13 mouse cellular contexts compared by ENCODE assay signal in genomic region chr6:125233816-125234519, GRCm38 (mm10). TPM values are rescaled to one million over a fixed set of nuclear protein-coding genes. Genes with fewer than 3 reads are reported as not detected.
DNase-seq lines count a peak whose midpoint lies in the region; TF ChIP-seq lines count a peak whose summit lies in the region.
"Had no signal": no experiment of that assay in that cellular context is flagged by ENCODE, and none has a peak within 500 bp of the region (broad histone marks: within the 10 kb centered on the region; RNA-seq: fewer than 3 reads in every experiment).

No protein-coding gene starts in this region.

- TF ChIP-seq EP300 in heart, adult 2 months (IDR thresholded peaks at IDR 0.05; ENCODE audit: insufficient read depth, low read depth, low read length): no peak

- DNase-seq in heart, adult 2 months: peak in 1 of 2 experiments; percentile 30
- no peak for DNase-seq in heart, postnatal 36 days
- DNase-seq in urinary bladder, postnatal 14 days (ENCODE audit: low spot score): peak; percentile 21
- DNase-seq in urinary bladder, postnatal 4 days (ENCODE audit: low spot score in 2 of 2): no peak
- DNase-seq in lung, adult 2 months: no peak
- no peak for DNase-seq in urinary bladder, postnatal 10 days (ENCODE audit: low spot score)
- DNase-seq in retina, embryonic 14.5 days (ENCODE audit: low spot score): no peak
- DNase-seq in embryo, embryonic 10 days (ENCODE audit: low spot score): no peak

- TF ChIP-seq CTCF in heart, adult 2 months (IDR thresholded peaks at IDR 0.05): no peak
- TF ChIP-seq CTCF in lung, adult 2 months (IDR thresholded peaks at IDR 0.05; ENCODE audit: insufficient read depth, low read length): no peak

- H3K27me3 ChIP-seq in heart, adult 2 months (ENCODE audit: control insufficient read depth, insufficient read depth, low read length): no peaks in the 10 kb centered on the region
- H3K27me3 ChIP-seq: CH12.LX; embryonic facial prominence, embryonic 13.5 days; hindbrain, embryonic 15.5 days; neural tube, embryonic 15.5 days had no signal

- no peaks in the 10 kb centered on the region for H3K79me2 ChIP-seq in heart, adult 2 months (replicated peaks; ENCODE audit: control insufficient read depth, insufficient read depth, low read length)

- intact Hi-C loops in heart, adult 2 months (cut with DNase I): no loop called here
- intact Hi-C loops in heart, postnatal 36 days (cut with DNase I): no loop called here

- H3K9ac ChIP-seq in heart, adult 2 months (ENCODE audit: low read depth, low read length): no peak overlapping the region
- H3K9ac ChIP-seq: embryonic facial prominence, embryonic 13.5 days; hindbrain, embryonic 15.5 days; neural tube, embryonic 15.5 days had no signal

- 0 out of 2 replicates have a peak, but pooled peaks have one; percentile 17 for TF ChIP-seq POLR2A in heart, adult 2 months (IDR thresholded peaks at IDR 0.05; ENCODE audit: insufficient read depth, low read depth, low read length)
- TF ChIP-seq POLR2A in lung, adult 2 months (IDR thresholded peaks at IDR 0.05; ENCODE audit: borderline replicate concordance, extremely low read depth, low read depth, low read length): no peak; the same call in 1 of the 2 replicates

- peak overlapping the region; percentile 62 for H3K27ac ChIP-seq in heart, adult 2 months
- H3K27ac ChIP-seq: embryonic facial prominence, embryonic 13.5 days; hindbrain, embryonic 15.5 days; neural tube, embryonic 15.5 days had no signal

- WGBS in heart, adult 2 months: 23% methylated on average over 7 of the region's 7 CpGs
- WGBS in lung, adult 2 months: 29% methylated on average over 7 of the region's 7 CpGs

- H3K4me1 ChIP-seq in heart, adult 2 months (ENCODE audit: control insufficient read depth, insufficient read depth, low read length): peaks cover 11% of the 10 kb centered on the region
- H3K4me1 ChIP-seq in lung, adult 2 months (ENCODE audit: control insufficient read depth, insufficient read depth, low read length): peaks cover 10% of the 10 kb centered on the region

- H3K4me3 ChIP-seq in heart, adult 2 months: no peak overlapping the region
- peak overlapping the region; percentile 43 for H3K4me3 ChIP-seq in lung, adult 2 months (replicated peaks; ENCODE audit: extremely low read depth, low read depth, low read length)
- H3K4me3 ChIP-seq: embryonic facial prominence, embryonic 13.5 days; hindbrain, embryonic 15.5 days; neural tube, embryonic 15.5 days had no signal

- no peaks in the 10 kb centered on the region; the same call in 1 of the 2 replicates for H3K36me3 ChIP-seq in heart, adult 2 months (ENCODE audit: control insufficient read depth, insufficient read depth, low read length)
- H3K36me3 ChIP-seq: embryonic facial prominence, embryonic 13.5 days; hindbrain, embryonic 15.5 days; neural tube, embryonic 15.5 days had no signal

RNA-seq across cellular contexts. Expression of gene Tapbpl, which starts 2.3 kb away (rescaled TPM):
- 1 to 10 TPM; 4.1 to 6.6 TPM for total RNA-seq in heart, adult 2 months (2021)
- polyA plus RNA-seq in heart, adult 2 months (2012; rRNA removed): 7.4 and 7.6 TPM in 2 replicates
- 1 to 10 TPM; 4.4 to 5.1 TPM for total RNA-seq in heart, postnatal 36 days (2021)
- polyA plus RNA-seq in lung, adult 2 months (2012; rRNA removed): 29.8 and 33.4 TPM in 2 replicates

RNA-seq across cellular contexts. Expression of gene Cd27, which starts 2.8 kb away (rescaled TPM):
- under 1 TPM; 0.41 to 0.42 TPM for total RNA-seq in heart, adult 2 months (2021)
- polyA plus RNA-seq in heart, adult 2 months (2012; rRNA removed): 0.67 and 2.2 TPM in 2 replicates
- under 1 TPM in 1 of 2 experiments, not detected in 1; 0.49 TPM for total RNA-seq in heart, postnatal 36 days (2021)
- 8.1 and 9.8 TPM in 2 replicates for polyA plus RNA-seq in lung, adult 2 months (2012; rRNA removed)
- total RNA-seq: CH12.LX; layer of hippocampus, postnatal 14 days had no signal

RNA-seq across cellular contexts. Expression of gene Vamp1, which starts 18.6 kb away (rescaled TPM):
- total RNA-seq in heart, adult 2 months (2021): 1 to 10 TPM; 4.9 to 5.3 TPM
- polyA plus RNA-seq in heart, adult 2 months (2012; rRNA removed): 14.1 and 20.4 TPM in 2 replicates
- total RNA-seq in heart, postnatal 36 days (2021): 1 to 10 TPM; 5.0 to 6.5 TPM
- 12.5 and 22.0 TPM in 2 replicates for polyA plus RNA-seq in lung, adult 2 months (2012; rRNA removed)

RNA-seq across cellular contexts. Expression of gene Mrpl51, which starts 42.4 kb away (rescaled TPM):
- 100 to 1,000 TPM; 303 to 343 TPM for total RNA-seq in heart, adult 2 months (2021)
- polyA plus RNA-seq in heart, adult 2 months (2012; rRNA removed): 166 and 170 TPM in 2 replicates
- 100 to 1,000 TPM; 308 to 334 TPM for total RNA-seq in heart, postnatal 36 days (2021)
- polyA plus RNA-seq in lung, adult 2 months (2012; rRNA removed): 30.1 and 39.4 TPM in 2 replicates

RNA-seq across cellular contexts. Expression of gene Ncapd2, which starts 42.5 kb away (rescaled TPM):
- 10 to 100 TPM; 17.6 TPM for total RNA-seq in heart, adult 2 months (2021)
- 34.0 and 40.2 TPM in 2 replicates for polyA plus RNA-seq in heart, adult 2 months (2012; rRNA removed)
- total RNA-seq in heart, postnatal 36 days (2021): 10 to 100 TPM; 20.8 to 25.3 TPM
- 15.5 and 34.2 TPM in 2 replicates for polyA plus RNA-seq in lung, adult 2 months (2012; rRNA removed)
